Mouse (Mus musculus) adipocyte (in vitro differentiated cells): ENCODE measurements around the gene Slit3.
A peak's percentile ranks its signal among the peaks of the same experiment; 100 is the strongest.

ENCODE experiments used
- DNase-seq: peaks from one replicate; pipeline ENCODE4 v3.0.0-alpha.2; 2016; ENCODE audit warnings: low spot score

Gene Slit3

GRCm38 (mm10) chr11:35198537-35199088, 77.6 kb downstream of the Slit3 start:
- DNase-seq, result no peak

GRCm38 (mm10) chr11:35202332-35202731, 81.3 kb downstream of the Slit3 start:
- DNase-seq, result no peak

- DNase-seq, result no peak
Observed at GRCm38 (mm10) chr11:35203673-35204072, 82.6 kb downstream of the Slit3 start.

- no peak for DNase-seq
Observed at GRCm38 (mm10) chr11:35204084-35204483, 83.1 kb downstream of the Slit3 start.

- DNase-seq, result no peak
Observed at GRCm38 (mm10) chr11:35210728-35211682, 90.0 kb downstream of the Slit3 start.

GRCm38 (mm10) chr11:35224025-35224424, 103.0 kb downstream of the Slit3 start:
- no peak for DNase-seq

GRCm38 (mm10) chr11:35231361-35232090, 110.5 kb downstream of the Slit3 start:
- peak; percentile 67 for DNase-seq

GRCm38 (mm10) chr11:35232321-35232720, 111.3 kb downstream of the Slit3 start:
- peak; percentile 95 for DNase-seq

- DNase-seq, result no peak
Observed at GRCm38 (mm10) chr11:35241379-35241778, 120.4 kb downstream of the Slit3 start.

- DNase-seq, result no peak
Observed at GRCm38 (mm10) chr11:35243597-35243996, 122.6 kb downstream of the Slit3 start.

GRCm38 (mm10) chr11:35244526-35244925, 123.5 kb downstream of the Slit3 start:
- DNase-seq, result no peak

GRCm38 (mm10) chr11:35246623-35247022, 125.6 kb downstream of the Slit3 start:
- DNase-seq, result no peak

- no peak for DNase-seq
Observed at GRCm38 (mm10) chr11:35248088-35248487, 127.1 kb downstream of the Slit3 start.

GRCm38 (mm10) chr11:35250871-35251418, 129.9 kb downstream of the Slit3 start:
- no peak for DNase-seq

- DNase-seq, result peak; percentile 78
Observed at GRCm38 (mm10) chr11:35251910-35252309, 130.9 kb downstream of the Slit3 start.

GRCm38 (mm10) chr11:35257351-35257750, 136.3 kb downstream of the Slit3 start:
- DNase-seq, result no peak

- DNase-seq, result no peak
Observed at GRCm38 (mm10) chr11:35261562-35262087, 140.6 kb downstream of the Slit3 start.

GRCm38 (mm10) chr11:35262289-35262941, 141.4 kb downstream of the Slit3 start:
- DNase-seq, result peak; percentile 45

- DNase-seq, result no peak
Observed at GRCm38 (mm10) chr11:35264749-35265148, 143.7 kb downstream of the Slit3 start.

GRCm38 (mm10) chr11:35270396-35270795, 149.4 kb downstream of the Slit3 start:
- DNase-seq, result no peak

- DNase-seq, result no peak
Observed at GRCm38 (mm10) chr11:35273416-35273815, 152.4 kb downstream of the Slit3 start.

- no peak for DNase-seq
Observed at GRCm38 (mm10) chr11:35274036-35274435, 153.0 kb downstream of the Slit3 start.
